8 mouse cellular contexts compared by ENCODE assay signal in the genomic region with DNA sequence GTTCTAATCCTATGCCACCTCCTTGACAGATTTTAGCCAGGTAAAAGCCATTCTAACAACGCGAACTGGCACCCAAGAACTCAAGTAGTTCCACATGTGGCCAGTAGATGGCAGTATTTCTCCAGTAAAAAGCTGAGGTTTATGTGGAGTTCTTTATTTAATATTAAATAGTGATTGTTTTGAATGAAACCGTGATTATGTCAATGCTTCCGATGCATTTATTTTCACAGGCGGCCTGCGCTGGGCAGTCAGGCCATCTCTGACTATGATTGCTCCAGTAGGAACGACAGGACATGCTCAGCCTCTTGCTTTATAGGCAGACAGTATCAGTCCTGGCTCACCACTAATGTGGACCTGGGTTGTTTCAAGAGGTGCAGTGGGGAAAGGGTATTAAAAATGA. TPM values are rescaled to one million over a fixed set of nuclear protein-coding genes. Genes with fewer than 3 reads are reported as not detected.
DNase-seq lines count a peak whose midpoint lies in the region; ATAC-seq and TF ChIP-seq lines count a peak whose summit lies in the region.

No protein-coding gene starts in this region.

- no peaks in the 10 kb centered on the region for H3K27me3 ChIP-seq in cerebellum, adult 2 months (ENCODE audit: control insufficient read depth, insufficient read depth, low read length)
- 0 out of 2 replicates have a peak, but pooled peaks cover 6% of the 10 kb centered on the region for H3K27me3 ChIP-seq in heart, postnatal 0 days (ENCODE audit: control insufficient read depth, insufficient read depth, low read length)
- peaks cover 5% of the 10 kb centered on the region; the same call in 1 of the 2 replicates for H3K27me3 ChIP-seq in midbrain, embryonic 10.5 days (ENCODE audit: low read depth, poor library complexity, severe bottlenecking)

- no peak overlapping the region for H3K4me3 ChIP-seq in cerebellum, adult 2 months (replicated peaks; ENCODE audit: insufficient read depth, low read depth, low read length)
- H3K4me3 ChIP-seq in heart, postnatal 0 days (ENCODE audit: low read depth, low read length): no peak overlapping the region
- peak overlapping the region; percentile 32; the same call in 1 of the 2 replicates for H3K4me3 ChIP-seq in midbrain, embryonic 10.5 days

- TF ChIP-seq POLR2A in cerebellum, adult 2 months (IDR thresholded peaks at IDR 0.05; ENCODE audit: borderline replicate concordance, insufficient read depth, low read length): no peak

- no peak overlapping the region; the same call in 1 of the 2 replicates for H3K4me2 ChIP-seq in heart, postnatal 0 days (ENCODE audit: low read depth, low read length)

- TF ChIP-seq CTCF in cerebellum, adult 2 months (IDR thresholded peaks at IDR 0.05; ENCODE audit: borderline replicate concordance, insufficient read depth, low read depth, low read length): peak; percentile 37; the same call in 1 of the 2 replicates
- peak; percentile 69 for TF ChIP-seq CTCF in heart, postnatal 0 days (IDR thresholded peaks at IDR 0.05; ENCODE audit: low read depth)

- no peaks in the 10 kb centered on the region for H3K9me3 ChIP-seq in heart, postnatal 0 days (replicated peaks; ENCODE audit: control insufficient read depth, low read length)
- H3K9me3 ChIP-seq in midbrain, embryonic 10.5 days (replicated peaks): no peaks in the 10 kb centered on the region

- no peak overlapping the region for H3K9ac ChIP-seq in heart, postnatal 0 days (replicated peaks; ENCODE audit: low read depth, low read length)

- TF ChIP-seq EP300 in heart, postnatal 0 days (IDR thresholded peaks at IDR 0.05; ENCODE audit: low read depth): no peak

- H3K36me3 ChIP-seq in heart, postnatal 0 days (replicated peaks; ENCODE audit: control insufficient read depth, insufficient read depth, low read length): no peaks in the 10 kb centered on the region
- no peaks in the 10 kb centered on the region for H3K36me3 ChIP-seq in midbrain, embryonic 10.5 days

- no peaks in the 10 kb centered on the region for H3K4me1 ChIP-seq in cerebellum, adult 2 months (ENCODE audit: control insufficient read depth, insufficient read depth, low read length)
- peaks cover 11% of the 10 kb centered on the region; the same call in 1 of the 2 replicates for H3K4me1 ChIP-seq in heart, postnatal 0 days (ENCODE audit: control insufficient read depth, insufficient read depth)
- H3K4me1 ChIP-seq in midbrain, embryonic 10.5 days: peaks cover 25% of the 10 kb centered on the region

- 3% methylated on average over 7 of the region's 7 CpGs for WGBS in cerebellum, adult 2 months
- WGBS in heart, postnatal 0 days: 4% methylated on average over 7 of the region's 7 CpGs
- WGBS in midbrain, embryonic 10.5 days: 10% methylated on average over 7 of the region's 7 CpGs

- ATAC-seq in cerebellum, adult (ENCODE audit: insufficient number of reproducible peaks, low FRiP score, low TSS enrichment): no peak
- no peak for ATAC-seq in heart, postnatal 0 days (ENCODE audit: insufficient read depth, low read depth)

- peak; percentile 28 to 45 for DNase-seq in cerebellum, adult 2 months
- DNase-seq in CD4-positive helper T cell, adult 2 months (ENCODE audit: low read depth, low spot score): peak; percentile 21
- DNase-seq in cerebellum, postnatal 25 days: peak; percentile 48 to 72
- no peak for DNase-seq in heart, postnatal 0 days (ENCODE audit: low spot score)
- DNase-seq in kidney, postnatal 36 days: peak; percentile 30 to 65
- DNase-seq in midbrain, embryonic 10.5 days (ENCODE audit: low spot score): peak; percentile 39
- DNase-seq in urinary bladder, postnatal 36 days (ENCODE audit: low spot score in 2 of 2): peak; percentile 16 to 21

- no peak overlapping the region for H3K27ac ChIP-seq in cerebellum, adult 2 months (ENCODE audit: insufficient read depth, low read length)
- H3K27ac ChIP-seq in heart, postnatal 0 days (ENCODE audit: low read depth): no peak overlapping the region
- no peak overlapping the region for H3K27ac ChIP-seq in midbrain, embryonic 10.5 days (replicated peaks)

RNA-seq across cellular contexts. Expression of a gene that starts 5.6 kb away (rescaled TPM):
- 0.52 and 0.59 TPM in 2 replicates for polyA plus RNA-seq in cerebellum, adult 2 months (2012; rRNA removed)
- 0.15 TPM in 1 of 2 replicates, not detected in the other for total RNA-seq in heart, postnatal 0 days (2014; rRNA removed; ENCODE audit: low replicate concordance)
- polyA plus RNA-seq in heart, postnatal 0 days (2015; fragmentation: Nextera tagmentation; extraction: Ambion mirVana): 0.43 and 0.71 TPM in 2 replicates
- not detected in 2 replicates for polyA plus RNA-seq in midbrain, embryonic 10.5 days (2016; fragmentation: Nextera tagmentation; extraction: Ambion mirVana)
